Mouse (Mus musculus): ENCODE data around the gene Sod1. TPM values are rescaled to one million over a fixed set of nuclear protein-coding genes. Genes with fewer than 3 reads are reported as not detected.

Sod1 gene
- 453 and 913 TPM in 2 replicates for polyA plus RNA-seq (2012; ENCODE audit: insufficient read depth, low replicate concordance)

- H3K36me3 ChIP-seq (replicated peaks; ENCODE audit: low read length): peaks cover 31% of the 10 kb centered on the region
- no peaks in the 10 kb centered on the region for H3K27me3 ChIP-seq (replicated peaks)
- H3K4me3 ChIP-seq (replicated peaks): peak within 1 kb of the TSS; percentile 97
- H3K9me3 ChIP-seq: no peaks in the 10 kb centered on the region
- H3K4me1 ChIP-seq: peaks cover 61% of the 10 kb centered on the region
- TF ChIP-seq GATA1 (IDR thresholded peaks at IDR 0.05; ENCODE audit: borderline replicate concordance, low read length) (no peak), FLI1 (IDR thresholded peaks at IDR 0.05; ENCODE audit: low read length) (no peak)
These were observed at the start of gene Sod1 for GRCm38 (mm10) chr16:90220026-90220891. TSS of gene Sod1 (plus strand) at chr16:90220754.

GRCm38 (mm10) chr16:90171416-90171815 is 49.1 kb upstream of the Sod1 start:
- H3K9me3 ChIP-seq: no peaks in the 10 kb centered on the region
- peaks cover 13% of the 10 kb centered on the region for H3K27me3 ChIP-seq (replicated peaks)
- peaks cover 39% of the 10 kb centered on the region for H3K4me1 ChIP-seq
- H3K36me3 ChIP-seq (replicated peaks; ENCODE audit: low read length): no peaks in the 10 kb centered on the region
- no peak overlapping the region for H3K4me3 ChIP-seq (replicated peaks)
- TF ChIP-seq FLI1 (IDR thresholded peaks at IDR 0.05; ENCODE audit: low read length): no peak
- no peak for TF ChIP-seq GATA1 (IDR thresholded peaks at IDR 0.05; ENCODE audit: borderline replicate concordance, low read length)

- Histone ChIP-seq H3K36me3 (replicated peaks; ENCODE audit: low read length) (no peaks in the 10 kb centered on the region), H3K4me3 (replicated peaks) (no peak overlapping the region), H3K9me3 (no peaks in the 10 kb centered on the region), H3K4me1 (peaks cover 72% of the 10 kb centered on the region), H3K27me3 (replicated peaks) (peaks cover 17% of the 10 kb centered on the region)
- TF ChIP-seq FLI1 (IDR thresholded peaks at IDR 0.05; ENCODE audit: low read length): no peak
- no peak for TF ChIP-seq GATA1 (IDR thresholded peaks at IDR 0.05; ENCODE audit: borderline replicate concordance, low read length)
These were observed 44.1 kb upstream of the Sod1 start for GRCm38 (mm10) chr16:90176472-90176871.

DNA sequence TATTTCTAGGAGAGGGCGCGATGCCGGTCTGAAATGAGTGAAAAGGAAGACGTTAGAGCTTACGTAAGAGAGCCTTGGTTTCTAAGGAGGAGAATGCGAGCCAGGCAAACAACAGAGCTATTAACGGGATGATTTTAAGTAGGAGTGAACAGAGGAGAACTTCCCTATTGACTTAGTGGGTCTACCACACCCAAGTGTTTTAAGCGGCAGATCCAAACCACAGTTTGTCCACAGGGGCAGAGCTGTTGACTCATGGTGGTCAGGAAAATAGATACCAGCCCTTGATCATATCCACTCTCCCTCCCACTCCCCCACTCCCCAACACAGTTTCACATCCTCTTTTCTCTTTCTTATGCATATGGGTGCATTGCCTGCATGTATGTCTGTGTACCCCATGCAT is 43.1 kb upstream of the Sod1 start:
- Histone ChIP-seq H3K9me3 (no peaks in the 10 kb centered on the region), H3K4me1 (peaks cover 80% of the 10 kb centered on the region), H3K4me3 (replicated peaks) (peak overlapping the region; percentile 44), H3K36me3 (replicated peaks; ENCODE audit: low read length) (no peaks in the 10 kb centered on the region), H3K27me3 (replicated peaks) (peaks cover 16% of the 10 kb centered on the region)
- TF ChIP-seq GATA1 (IDR thresholded peaks at IDR 0.05; ENCODE audit: borderline replicate concordance, low read length) (no peak), FLI1 (IDR thresholded peaks at IDR 0.05; ENCODE audit: low read length) (no peak)

DNA sequence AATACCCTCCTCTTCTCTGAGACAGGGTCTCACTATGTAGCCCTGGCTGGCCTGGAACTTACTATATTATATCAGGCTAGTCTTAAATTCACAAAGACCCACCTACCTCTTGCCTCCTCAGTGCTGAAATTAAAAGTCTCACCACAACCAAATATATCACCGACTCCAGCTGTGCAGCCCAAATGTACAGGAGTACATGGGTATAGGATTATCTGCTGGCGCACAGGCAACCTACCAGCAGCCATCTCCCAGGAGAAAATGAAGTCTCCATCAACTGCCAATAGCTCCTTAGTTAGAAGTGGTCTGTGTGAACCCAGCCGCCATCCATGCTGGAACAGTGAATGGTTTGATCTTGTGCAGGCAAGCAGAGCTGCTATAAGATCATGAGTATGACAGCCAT is 42.1 kb upstream of the Sod1 start:
- no peak for TF ChIP-seq GATA1 (IDR thresholded peaks at IDR 0.05; ENCODE audit: borderline replicate concordance, low read length)
- no peaks in the 10 kb centered on the region for H3K9me3 ChIP-seq
- peaks cover 9% of the 10 kb centered on the region for H3K27me3 ChIP-seq (replicated peaks)
- H3K4me1 ChIP-seq: peaks cover 88% of the 10 kb centered on the region
- H3K36me3 ChIP-seq (replicated peaks; ENCODE audit: low read length): no peaks in the 10 kb centered on the region
- H3K4me3 ChIP-seq (replicated peaks): no peak overlapping the region

GRCm38 (mm10) chr16:90179892-90180291 is 40.7 kb upstream of the Sod1 start:
- H3K9me3 ChIP-seq: no peaks in the 10 kb centered on the region
- no peak overlapping the region for H3K4me3 ChIP-seq (replicated peaks)
- TF ChIP-seq FLI1 (IDR thresholded peaks at IDR 0.05; ENCODE audit: low read length) (no peak), GATA1 (IDR thresholded peaks at IDR 0.05; ENCODE audit: borderline replicate concordance, low read length) (no peak)
- peaks cover 89% of the 10 kb centered on the region for H3K4me1 ChIP-seq
- peaks cover 6% of the 10 kb centered on the region for H3K27me3 ChIP-seq (replicated peaks)
- H3K36me3 ChIP-seq (replicated peaks; ENCODE audit: low read length): no peaks in the 10 kb centered on the region

DNA sequence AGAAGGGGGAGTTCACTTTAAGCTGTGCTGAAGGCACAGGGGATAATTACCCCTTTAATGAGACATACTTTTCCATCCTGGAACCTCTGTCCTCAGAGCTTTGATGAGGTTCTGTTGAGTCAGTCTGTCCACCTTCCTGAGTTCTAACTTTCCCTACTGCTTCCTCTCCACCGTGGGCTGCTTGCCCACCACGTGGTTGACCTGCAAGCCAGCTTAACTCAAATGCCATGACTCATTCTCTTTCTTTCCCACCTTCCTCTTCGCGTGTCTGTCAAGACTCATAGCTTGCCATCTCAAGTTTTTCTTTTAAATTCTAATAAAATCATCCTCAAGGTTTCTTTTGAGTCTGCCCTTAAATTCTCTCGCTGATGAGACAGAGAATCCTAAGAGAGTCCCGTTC is 39.6 kb upstream of the Sod1 start:
- H3K4me1 ChIP-seq: peaks cover 91% of the 10 kb centered on the region

GRCm38 (mm10) chr16:90181673-90182072 is 38.9 kb upstream of the Sod1 start:
- Histone ChIP-seq H3K4me1 (peaks cover 89% of the 10 kb centered on the region), H3K9me3 (no peaks in the 10 kb centered on the region), H3K27me3 (replicated peaks) (peaks cover 6% of the 10 kb centered on the region), H3K36me3 (replicated peaks; ENCODE audit: low read length) (no peaks in the 10 kb centered on the region), H3K4me3 (replicated peaks) (no peak overlapping the region)
- TF ChIP-seq GATA1 (IDR thresholded peaks at IDR 0.05; ENCODE audit: borderline replicate concordance, low read length) (no peak), FLI1 (IDR thresholded peaks at IDR 0.05; ENCODE audit: low read length) (no peak)

More for the DNA sequence above, 39.6 kb upstream of the Sod1 start:
- H3K36me3 ChIP-seq (replicated peaks; ENCODE audit: low read length): no peaks in the 10 kb centered on the region
- TF ChIP-seq FLI1 (IDR thresholded peaks at IDR 0.05; ENCODE audit: low read length) (no peak), GATA1 (IDR thresholded peaks at IDR 0.05; ENCODE audit: borderline replicate concordance, low read length) (no peak)
- no peaks in the 10 kb centered on the region for H3K9me3 ChIP-seq
- H3K4me3 ChIP-seq (replicated peaks): no peak overlapping the region
- H3K27me3 ChIP-seq (replicated peaks): peaks cover 6% of the 10 kb centered on the region

DNA sequence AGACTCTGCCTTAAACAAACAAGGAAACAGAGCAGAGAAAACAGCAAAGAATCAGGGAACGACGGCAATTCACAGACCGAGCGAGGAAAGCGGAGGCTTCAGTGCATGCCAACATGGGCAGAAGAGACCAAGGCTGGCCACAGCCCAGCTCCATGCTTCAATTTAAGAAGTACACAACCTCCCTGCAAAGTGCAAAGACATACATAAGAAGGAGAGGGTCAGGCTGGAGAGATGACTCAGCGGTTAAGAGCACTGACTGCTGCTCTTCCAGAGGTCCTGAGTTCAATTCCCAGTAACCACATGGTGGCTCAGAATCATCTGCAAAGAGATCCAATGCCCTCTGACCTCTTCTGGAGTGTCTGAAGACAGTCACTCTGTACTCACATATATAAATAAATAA is 36.4 kb upstream of the Sod1 start:
- no peak for TF ChIP-seq FLI1 (IDR thresholded peaks at IDR 0.05; ENCODE audit: low read length)
- no peak for TF ChIP-seq GATA1 (IDR thresholded peaks at IDR 0.05; ENCODE audit: borderline replicate concordance, low read length)
- Histone ChIP-seq H3K4me1 (peaks cover 81% of the 10 kb centered on the region), H3K36me3 (replicated peaks; ENCODE audit: low read length) (no peaks in the 10 kb centered on the region), H3K9me3 (no peaks in the 10 kb centered on the region), H3K27me3 (replicated peaks) (peaks cover 4% of the 10 kb centered on the region), H3K4me3 (replicated peaks) (peak overlapping the region; percentile 25)

DNA sequence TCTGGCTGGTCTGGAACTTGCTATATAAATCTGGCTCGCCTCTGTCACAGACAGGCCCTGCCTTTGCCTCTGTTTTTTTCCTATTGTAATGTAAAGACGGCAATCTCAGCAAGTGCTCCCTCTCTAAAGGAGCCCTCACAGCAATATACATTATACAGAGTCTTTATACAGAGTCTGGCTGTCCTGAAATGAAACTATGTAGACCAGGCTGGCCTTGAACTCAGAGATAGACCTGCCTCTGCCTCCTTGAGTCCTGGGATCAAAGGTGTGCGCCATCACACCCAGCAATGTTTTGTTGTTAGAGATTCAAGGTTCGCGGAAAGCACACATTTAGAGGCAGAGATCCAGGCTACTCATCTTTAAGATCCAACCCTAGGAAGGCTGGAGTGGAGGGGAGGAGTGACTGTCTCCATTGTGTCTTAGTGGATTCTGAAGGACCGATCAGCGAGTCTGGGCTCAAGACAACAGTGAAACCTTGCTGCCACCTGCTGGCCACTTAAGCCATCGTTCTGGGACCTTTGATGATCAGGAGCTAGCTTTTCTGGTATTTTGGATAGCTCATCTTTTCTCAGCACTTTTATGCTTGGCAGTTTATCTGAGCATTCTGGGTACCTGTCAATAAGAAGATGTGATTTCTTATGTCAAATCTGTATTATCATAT is 34.5 kb upstream of the Sod1 start:
- TF ChIP-seq GATA1 (IDR thresholded peaks at IDR 0.05; ENCODE audit: borderline replicate concordance, low read length) (no peak), FLI1 (IDR thresholded peaks at IDR 0.05; ENCODE audit: low read length) (no peak)
- peaks cover 1% of the 10 kb centered on the region for H3K27me3 ChIP-seq (replicated peaks)
- no peak overlapping the region for H3K4me3 ChIP-seq (replicated peaks)
- no peaks in the 10 kb centered on the region for H3K9me3 ChIP-seq
- H3K36me3 ChIP-seq (replicated peaks; ENCODE audit: low read length): no peaks in the 10 kb centered on the region
- H3K4me1 ChIP-seq: peaks cover 64% of the 10 kb centered on the region

All from megakaryocyte, embryonic 14.5 days (primary cell).